Mouse (Mus musculus): ENCODE results near the gene Edil3. TPM values are rescaled to one million over a fixed set of nuclear protein-coding genes. Genes with fewer than 3 reads are reported as not detected.

Edil3 gene
- polyA plus RNA-seq, 1 experiment = 51.4 TPM

DNA sequence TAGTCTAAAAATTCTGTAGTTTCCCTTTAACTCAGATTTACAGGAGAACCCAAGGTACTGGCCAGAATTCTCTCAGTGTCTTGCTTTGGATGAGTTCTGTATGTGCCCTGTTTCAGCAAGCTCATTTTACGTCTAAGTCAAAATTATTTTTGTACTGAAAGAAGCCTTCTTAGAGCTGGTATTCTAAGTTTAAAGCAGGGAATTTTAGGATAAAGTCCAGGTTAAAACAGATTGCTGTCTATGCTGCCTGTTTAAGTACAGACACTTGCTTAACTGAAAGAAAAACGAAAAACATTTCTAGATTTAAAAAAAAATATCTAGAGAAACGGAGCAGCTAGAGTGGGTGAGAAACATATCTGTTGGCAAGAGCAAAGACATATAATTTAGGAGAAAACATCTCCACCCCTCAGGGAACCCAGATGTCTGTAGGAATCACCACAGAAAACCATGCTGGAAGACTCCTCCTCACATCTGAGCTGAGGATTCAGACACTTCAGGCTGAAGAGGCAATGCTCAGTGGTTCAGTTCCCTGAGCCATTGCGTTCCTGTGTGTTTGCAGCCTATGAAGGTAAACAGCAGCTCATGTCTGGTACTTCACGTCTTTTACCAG, 465.5 kb downstream of the Edil3 start:
- Histone ChIP-seq H3K27ac (ENCODE audit: insufficient read depth, low read length) (no peak overlapping the region), H3K27me3 (ENCODE audit: control insufficient read depth, insufficient read depth, low read length) (no peaks in the 10 kb centered on the region), H3K4me1 (ENCODE audit: control insufficient read depth, insufficient read depth, low read length) (no peaks in the 10 kb centered on the region), H3K4me3 (replicated peaks; ENCODE audit: insufficient read depth, low read depth, low read length) (no peak overlapping the region)
- DNase-seq = no peak
- WGBS = 81% methylated on average over 5 of the region's 5 CpGs
- TF ChIP-seq CTCF (IDR thresholded peaks at IDR 0.05; ENCODE audit: borderline replicate concordance, insufficient read depth, low read depth, low read length) (no peak), POLR2A (IDR thresholded peaks at IDR 0.05; ENCODE audit: borderline replicate concordance, insufficient read depth, low read length) (no peak)

DNA sequence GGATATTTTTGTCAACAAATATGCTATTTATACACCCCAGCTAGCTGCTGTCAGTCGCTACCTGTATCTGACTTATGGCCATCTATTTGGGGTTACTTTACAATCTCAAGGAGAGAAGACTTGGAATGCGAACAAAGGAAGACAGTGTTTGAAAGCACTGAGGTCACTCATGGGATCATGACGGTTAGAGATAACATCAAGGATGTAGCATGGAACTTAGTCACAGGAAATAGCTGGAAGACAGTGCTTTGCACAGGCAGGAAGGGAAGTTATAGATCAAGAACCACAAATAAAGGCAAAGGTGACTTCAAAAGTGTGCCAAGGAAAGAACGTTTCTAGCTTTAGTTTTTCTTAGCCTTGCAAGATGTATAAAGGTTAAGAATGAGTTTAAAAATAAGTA, 466.9 kb downstream of the Edil3 start:
- H3K27ac ChIP-seq (ENCODE audit: insufficient read depth, low read length) = no peak overlapping the region
- TF ChIP-seq POLR2A (IDR thresholded peaks at IDR 0.05; ENCODE audit: borderline replicate concordance, insufficient read depth, low read length) = no peak
- no peak for TF ChIP-seq CTCF (IDR thresholded peaks at IDR 0.05; ENCODE audit: borderline replicate concordance, insufficient read depth, low read depth, low read length)
- no peak for DNase-seq
- no peak overlapping the region for H3K4me3 ChIP-seq (replicated peaks; ENCODE audit: insufficient read depth, low read depth, low read length)
- no peaks in the 10 kb centered on the region for H3K4me1 ChIP-seq (ENCODE audit: control insufficient read depth, insufficient read depth, low read length)
- 80% methylated on average over 4 of the region's 4 CpGs for WGBS
- no peaks in the 10 kb centered on the region for H3K27me3 ChIP-seq (ENCODE audit: control insufficient read depth, insufficient read depth, low read length)

DNA sequence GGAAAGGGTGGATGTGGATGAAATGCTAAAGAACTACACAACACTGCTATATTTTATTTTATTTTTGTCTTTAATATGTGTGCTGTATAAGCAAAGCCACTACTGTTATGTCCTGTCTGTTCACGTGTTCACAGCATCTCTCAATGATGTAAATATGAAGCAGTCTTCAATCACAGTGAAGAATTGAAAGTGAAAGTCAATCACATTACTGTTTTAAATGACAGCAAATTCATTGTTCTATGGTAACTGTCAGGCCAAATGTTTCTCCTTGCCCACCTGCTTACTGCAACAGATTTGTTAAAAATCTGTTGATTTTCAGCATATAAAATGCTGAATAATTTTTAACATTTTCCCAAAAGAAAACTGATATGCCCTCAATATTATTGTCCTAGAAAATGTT, 499.9 kb downstream of the Edil3 start:
- Histone ChIP-seq H3K27me3 (ENCODE audit: control insufficient read depth, insufficient read depth, low read length) (no peaks in the 10 kb centered on the region), H3K4me1 (ENCODE audit: control insufficient read depth, insufficient read depth, low read length) (no peaks in the 10 kb centered on the region), H3K27ac (ENCODE audit: insufficient read depth, low read length) (no peak overlapping the region), H3K4me3 (replicated peaks; ENCODE audit: insufficient read depth, low read depth, low read length) (no peak overlapping the region)
- 66% methylated on average over 1 of the region's 1 CpGs for WGBS
- no peak for DNase-seq
- no peak for TF ChIP-seq CTCF (IDR thresholded peaks at IDR 0.05; ENCODE audit: borderline replicate concordance, insufficient read depth, low read depth, low read length)
- no peak for TF ChIP-seq POLR2A (IDR thresholded peaks at IDR 0.05; ENCODE audit: borderline replicate concordance, insufficient read depth, low read length)

DNA sequence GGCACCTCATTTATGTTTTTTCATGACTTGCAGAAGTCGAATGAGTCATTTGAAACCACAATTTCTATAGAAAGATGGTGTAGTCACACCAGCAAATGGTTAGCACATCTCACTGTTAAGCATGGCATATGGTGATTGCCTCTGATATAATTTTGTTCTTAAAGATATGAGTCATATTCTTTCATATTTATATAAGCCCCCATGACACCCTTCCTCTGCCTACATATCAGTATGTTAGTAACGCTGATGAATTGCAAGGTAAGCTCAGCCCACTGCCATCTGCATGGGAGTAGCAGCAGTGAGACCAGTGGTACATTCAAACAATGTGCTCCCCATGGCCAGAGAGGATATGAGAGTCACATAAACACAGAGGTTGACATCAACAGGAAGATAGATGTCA, 503.0 kb downstream of the Edil3 start:
- no peaks in the 10 kb centered on the region for H3K4me1 ChIP-seq (ENCODE audit: control insufficient read depth, insufficient read depth, low read length)
- 88% methylated on average over 2 of the region's 2 CpGs for WGBS
- H3K27ac ChIP-seq (ENCODE audit: insufficient read depth, low read length) = no peak overlapping the region
- H3K27me3 ChIP-seq (ENCODE audit: control insufficient read depth, insufficient read depth, low read length) = no peaks in the 10 kb centered on the region
- no peak for TF ChIP-seq POLR2A (IDR thresholded peaks at IDR 0.05; ENCODE audit: borderline replicate concordance, insufficient read depth, low read length)
- TF ChIP-seq CTCF (IDR thresholded peaks at IDR 0.05; ENCODE audit: borderline replicate concordance, insufficient read depth, low read depth, low read length) = no peak
- no peak for DNase-seq
- H3K4me3 ChIP-seq (replicated peaks; ENCODE audit: insufficient read depth, low read depth, low read length) = no peak overlapping the region

DNA sequence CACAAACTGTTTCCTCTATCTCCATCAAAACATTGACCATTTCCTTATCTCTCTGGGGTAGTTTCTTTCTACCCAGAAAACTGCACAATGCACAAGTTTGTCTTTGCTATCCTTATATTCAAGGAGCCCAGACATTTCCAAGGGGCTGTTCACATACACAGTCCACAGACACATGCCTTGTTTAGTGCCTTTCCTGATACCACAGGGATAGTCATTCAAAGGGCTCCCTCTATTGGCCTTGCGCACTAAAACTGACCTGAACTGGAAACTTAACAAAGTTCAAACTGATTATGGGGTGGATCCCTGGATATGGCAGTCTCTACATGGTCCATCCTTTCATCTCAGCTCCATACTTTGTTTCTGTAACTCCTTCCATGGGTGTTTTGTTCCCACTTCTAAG, 513.2 kb downstream of the Edil3 start:
- Histone ChIP-seq H3K4me1 (ENCODE audit: control insufficient read depth, insufficient read depth, low read length) (no peaks in the 10 kb centered on the region), H3K27ac (ENCODE audit: insufficient read depth, low read length) (no peak overlapping the region), H3K27me3 (ENCODE audit: control insufficient read depth, insufficient read depth, low read length) (no peaks in the 10 kb centered on the region), H3K4me3 (replicated peaks; ENCODE audit: insufficient read depth, low read depth, low read length) (no peak overlapping the region)
- 63% methylated on average over 1 of the region's 1 CpGs for WGBS
- DNase-seq = no peak
- no peak for TF ChIP-seq CTCF (IDR thresholded peaks at IDR 0.05; ENCODE audit: borderline replicate concordance, insufficient read depth, low read depth, low read length)
- TF ChIP-seq POLR2A (IDR thresholded peaks at IDR 0.05; ENCODE audit: borderline replicate concordance, insufficient read depth, low read length) = no peak

DNA sequence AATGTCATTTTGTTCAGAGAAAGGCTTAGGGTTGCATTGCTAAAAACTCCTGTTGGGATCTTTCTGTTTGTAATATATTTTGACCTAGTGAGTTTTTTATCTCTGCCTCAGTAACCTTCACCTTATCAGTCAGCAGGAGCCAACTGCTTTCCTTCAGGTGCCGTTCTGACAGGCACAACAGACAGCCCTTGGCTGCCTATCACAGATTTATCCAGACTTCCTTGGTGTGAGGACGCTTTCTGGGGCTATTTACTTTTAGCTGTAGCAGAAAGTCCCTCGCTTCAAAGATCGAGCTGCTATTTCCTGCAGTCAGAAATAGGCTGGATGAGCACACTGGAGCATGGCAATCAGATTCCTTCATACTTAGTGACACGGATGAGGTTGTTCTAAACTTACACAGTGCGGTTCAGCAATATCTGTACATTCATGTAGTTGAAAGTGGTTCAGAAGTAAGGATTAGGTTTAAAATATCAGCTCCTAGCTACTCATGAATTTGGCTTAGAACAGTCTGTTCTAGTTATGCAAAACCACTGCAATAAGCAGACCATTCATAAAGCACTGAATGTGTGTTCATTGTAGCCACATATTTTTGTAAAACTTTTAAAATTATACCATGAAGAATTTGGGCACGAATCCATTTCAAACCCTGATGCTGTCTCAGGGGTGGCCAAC, 514.8 kb downstream of the Edil3 start:
- WGBS = 46% methylated on average over 7 of the region's 7 CpGs

DNA sequence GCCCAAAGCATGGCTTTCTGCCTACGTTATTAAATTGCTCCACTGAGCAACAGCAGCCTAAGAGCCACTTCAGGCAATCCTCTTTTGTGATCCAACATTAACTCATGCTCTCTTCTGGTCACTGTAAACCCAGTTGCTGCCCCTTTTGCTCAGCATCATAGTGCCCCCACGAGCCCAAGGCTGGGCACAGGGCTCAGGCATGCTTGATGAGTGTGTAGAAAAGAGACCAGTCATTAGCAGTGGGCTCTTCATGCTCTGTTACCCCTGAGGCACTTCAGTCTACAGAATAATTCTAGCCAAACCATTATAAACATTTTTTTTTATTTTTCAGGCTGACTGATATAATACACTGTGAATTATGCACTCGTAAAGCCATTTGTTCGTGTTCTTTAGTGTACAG, 517.8 kb downstream of the Edil3 start:
- no peak overlapping the region for H3K4me3 ChIP-seq (replicated peaks; ENCODE audit: insufficient read depth, low read depth, low read length)
- WGBS = 5% methylated on average over 4 of the region's 4 CpGs
- no peak overlapping the region for H3K27ac ChIP-seq (ENCODE audit: insufficient read depth, low read length)
- no peaks in the 10 kb centered on the region for H3K27me3 ChIP-seq (ENCODE audit: control insufficient read depth, insufficient read depth, low read length)
- DNase-seq = no peak
- TF ChIP-seq CTCF (IDR thresholded peaks at IDR 0.05; ENCODE audit: borderline replicate concordance, insufficient read depth, low read depth, low read length) = no peak
- no peak for TF ChIP-seq POLR2A (IDR thresholded peaks at IDR 0.05; ENCODE audit: borderline replicate concordance, insufficient read depth, low read length)
- no peaks in the 10 kb centered on the region for H3K4me1 ChIP-seq (ENCODE audit: control insufficient read depth, insufficient read depth, low read length)

More for the DNA sequence above, 514.8 kb downstream of the Edil3 start:
- DNase-seq = no peak
- no peaks in the 10 kb centered on the region for H3K4me1 ChIP-seq (ENCODE audit: control insufficient read depth, insufficient read depth, low read length)
- TF ChIP-seq CTCF (IDR thresholded peaks at IDR 0.05; ENCODE audit: borderline replicate concordance, insufficient read depth, low read depth, low read length) (no peak), POLR2A (IDR thresholded peaks at IDR 0.05; ENCODE audit: borderline replicate concordance, insufficient read depth, low read length) (no peak)
- H3K4me3 ChIP-seq (replicated peaks; ENCODE audit: insufficient read depth, low read depth, low read length) = no peak overlapping the region
- no peak overlapping the region for H3K27ac ChIP-seq (ENCODE audit: insufficient read depth, low read length)
- H3K27me3 ChIP-seq (ENCODE audit: control insufficient read depth, insufficient read depth, low read length) = no peaks in the 10 kb centered on the region

DNA sequence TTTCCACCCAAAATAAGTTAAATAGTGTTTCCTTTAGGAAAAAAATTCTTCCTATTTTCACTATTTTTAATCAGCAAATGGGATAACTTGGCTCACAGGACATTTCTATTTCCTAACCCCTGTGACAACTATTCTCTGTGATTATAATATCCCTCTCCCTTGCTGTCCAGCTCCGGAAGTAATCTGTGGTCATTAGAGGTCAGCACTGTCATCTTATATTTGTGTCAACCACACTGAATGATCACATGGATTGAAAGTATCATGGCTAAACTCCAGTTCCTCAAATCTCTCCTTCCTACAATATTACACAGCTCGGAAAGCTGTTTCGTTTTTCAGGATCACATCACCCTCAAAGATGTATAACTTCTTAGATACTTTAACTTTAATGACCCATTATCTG, 518.5 kb downstream of the Edil3 start:
- no peak for TF ChIP-seq CTCF (IDR thresholded peaks at IDR 0.05; ENCODE audit: borderline replicate concordance, insufficient read depth, low read depth, low read length)
- TF ChIP-seq POLR2A (IDR thresholded peaks at IDR 0.05; ENCODE audit: borderline replicate concordance, insufficient read depth, low read length) = no peak
- 50% methylated on average over 3 of the region's 3 CpGs for WGBS
- DNase-seq = no peak
- no peaks in the 10 kb centered on the region for H3K27me3 ChIP-seq (ENCODE audit: control insufficient read depth, insufficient read depth, low read length)
- H3K4me3 ChIP-seq (replicated peaks; ENCODE audit: insufficient read depth, low read depth, low read length) = no peak overlapping the region
- H3K27ac ChIP-seq (ENCODE audit: insufficient read depth, low read length) = no peak overlapping the region
- H3K4me1 ChIP-seq (ENCODE audit: control insufficient read depth, insufficient read depth, low read length) = no peaks in the 10 kb centered on the region

Data from cerebellum, adult 2 months (tissue).